Mouse (Mus musculus) spleen, adult 2 months (tissue): ENCODE data around the gene Ly6g6c. TPM values are rescaled to one million over a fixed set of nuclear protein-coding genes. Genes with fewer than 3 reads are reported as not detected.

ENCODE experiments used
- DNase-seq, 2 experiments: peaks; one replicate each; pipeline versions ENCODE4 v3.0.0 to v3.0.0-alpha.2; 2012 to 2021; ENCODE audit warnings: low spot score in 2 of 2, low read depth in 1 of 2
- H3K27ac ChIP-seq: fragments of 200-500 bp; 2 replicates; pipeline ENCODE4 v1.5.1; 2012; ENCODE audit warnings: low read length, inconsistent platforms; ENCODE audit not compliant: insufficient read depth
- H3K27me3 ChIP-seq: fragments of 200-500 bp; 2 replicates; pipeline ENCODE4 v1.6.1; 2012; ENCODE audit warnings: mild to moderate bottlenecking, moderate library complexity, low read length, inconsistent platforms; ENCODE audit not compliant: control insufficient read depth, insufficient read depth
- H3K36me3 ChIP-seq: fragments of 200-500 bp; 2 replicates; pipeline ENCODE4 v1.6.1; 2012; ENCODE audit warnings: mild to moderate bottlenecking, low read length, inconsistent platforms; ENCODE audit not compliant: control insufficient read depth, insufficient read depth
- H3K4me1 ChIP-seq: fragments of 200-500 bp; 2 replicates; pipeline ENCODE4 v1.6.1; 2011; ENCODE audit warnings: inconsistent platforms; ENCODE audit not compliant: control insufficient read depth, insufficient read depth, insufficient read length
- H3K4me3 ChIP-seq: fragments of 200-500 bp; 2 replicates; pipeline ENCODE4 v1.5.1; 2011; ENCODE audit warnings: mild to moderate bottlenecking, inconsistent platforms; ENCODE audit not compliant: insufficient read depth, insufficient read length; ENCODE audit errors: extremely low read depth
- CTCF ChIP-seq: fragments of 200-500 bp; IDR thresholded peaks from 2 replicates; pipeline ENCODE4 v1.5.1; 2011; ENCODE audit warnings: mild to moderate bottlenecking, inconsistent platforms; ENCODE audit not compliant: insufficient read depth, insufficient read length, insufficient replicate concordance; ENCODE audit errors: extremely low read depth
- POLR2A ChIP-seq: fragments of 200-500 bp; IDR thresholded peaks from 2 replicates; pipeline ENCODE4 v1.6.1; 2011; ENCODE audit warnings: low read depth, low read length, inconsistent platforms
- WGBS: fragments of 180-500 bp; shearing (Covaris S2); methylation state at CpG from one replicate; pipeline ENCODE4 v1.1.7; 2018; 5-methylcytosine and 5-hydroxymethylcytosine counted together
- polyA plus RNA-seq: library from polyadenylated mRNA; depleted of rRNA; stranded (reverse); fragments of >200 nt; gene quantifications from 2 replicates; pipeline ENCODE4 v1.2.3, GENCODE M21; 2012

Ly6g6c gene
- polyA plus RNA-seq, 1 experiment = 0.47 TPM

- H3K27me3 ChIP-seq = no peaks in the 10 kb centered on the region
- no peak for TF ChIP-seq CTCF
- TF ChIP-seq POLR2A = no peak
- 80% methylated on average over 7 of the region's 7 CpGs for WGBS
- H3K4me3 ChIP-seq = no peak within 1 kb of the TSS
- H3K4me1 ChIP-seq = peaks cover 3% of the 10 kb centered on the region; the same call in 1 of the 2 replicates
- H3K27ac ChIP-seq = no peak within 1 kb of the TSS
- H3K36me3 ChIP-seq = no peaks in the 10 kb centered on the region
- DNase-seq = no peak
These were observed 20.1 kb downstream of the Ly6g6c start, which contains the start of gene Ly6g6f for GRCm38 (mm10) chr17:35085208-35085865. TSS of gene Ly6g6f (minus strand) at chr17:35085610.

- Histone ChIP-seq H3K36me3 (peaks cover 7% of the 10 kb centered on the region), H3K4me3 (no peak overlapping the region), H3K4me1 (peaks cover 5% of the 10 kb centered on the region; the same call in 1 of the 2 replicates), H3K27ac (no peak overlapping the region), H3K27me3 (no peaks in the 10 kb centered on the region)
- 48% methylated on average over 2 of the region's 2 CpGs for WGBS
- DNase-seq = no peak
- TF ChIP-seq CTCF = no peak
- no peak for TF ChIP-seq POLR2A
These were observed 23.0 kb downstream of the Ly6g6c start for GRCm38 (mm10) chr17:35088151-35088550.

DNA sequence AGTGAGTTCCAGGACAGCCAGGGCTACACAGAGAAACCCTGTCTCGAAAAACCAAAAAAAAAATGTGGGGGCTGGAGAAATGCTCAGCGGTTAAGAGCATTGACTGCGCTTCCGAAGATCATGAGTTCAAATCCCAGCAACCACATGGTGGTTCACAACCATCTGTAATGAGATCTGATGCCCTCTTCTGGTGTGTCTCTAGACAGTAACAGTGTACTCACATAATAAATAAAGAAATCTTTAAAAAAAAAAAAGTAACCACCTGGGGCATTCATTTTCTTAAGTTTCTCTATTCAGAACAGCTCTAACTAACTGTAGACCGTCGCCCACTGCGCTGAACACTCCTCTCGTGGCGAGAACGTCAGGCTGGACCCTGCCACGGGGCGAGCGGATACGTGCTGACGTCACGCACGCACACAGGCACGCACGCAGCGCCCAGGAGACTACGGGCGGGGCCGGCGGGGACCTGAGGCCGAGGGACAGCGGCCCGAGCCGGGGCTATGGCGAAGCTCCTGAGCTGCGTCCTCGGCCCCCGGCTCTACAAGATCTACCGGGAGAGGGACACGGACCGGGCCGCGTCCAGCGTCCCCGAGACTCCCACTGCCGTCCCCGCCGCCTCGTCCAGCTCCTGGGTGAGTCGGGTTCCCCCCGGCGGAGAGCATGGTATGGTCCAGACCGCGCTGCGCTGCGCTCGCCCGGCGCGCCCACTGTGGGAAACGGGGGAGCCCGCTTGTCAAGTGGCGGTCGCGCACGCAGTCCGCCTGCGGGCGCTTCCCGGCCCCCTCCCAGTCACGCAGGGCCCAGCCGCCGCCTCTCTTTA is 23.8 kb downstream of the Ly6g6c start, which contains the start of gene Abhd16a:
Abhd16a (plus strand) TSS at position 439 of the 820 bp plus-strand sequence.
- Histone ChIP-seq H3K36me3 (peaks cover 9% of the 10 kb centered on the region), H3K4me3 (peak within 1 kb of the TSS; percentile 98), H3K27me3 (no peaks in the 10 kb centered on the region), H3K27ac (peak within 1 kb of the TSS; percentile 99), H3K4me1 (peaks cover 5% of the 10 kb centered on the region; the same call in 1 of the 2 replicates)
- TF ChIP-seq POLR2A (peak; percentile 72), CTCF (0 out of 2 replicates have a peak, but pooled peaks have one; percentile 0)
- DNase-seq = peak; percentile 88 to 91
- 2% methylated on average over 67 of the region's 67 CpGs for WGBS

DNA sequence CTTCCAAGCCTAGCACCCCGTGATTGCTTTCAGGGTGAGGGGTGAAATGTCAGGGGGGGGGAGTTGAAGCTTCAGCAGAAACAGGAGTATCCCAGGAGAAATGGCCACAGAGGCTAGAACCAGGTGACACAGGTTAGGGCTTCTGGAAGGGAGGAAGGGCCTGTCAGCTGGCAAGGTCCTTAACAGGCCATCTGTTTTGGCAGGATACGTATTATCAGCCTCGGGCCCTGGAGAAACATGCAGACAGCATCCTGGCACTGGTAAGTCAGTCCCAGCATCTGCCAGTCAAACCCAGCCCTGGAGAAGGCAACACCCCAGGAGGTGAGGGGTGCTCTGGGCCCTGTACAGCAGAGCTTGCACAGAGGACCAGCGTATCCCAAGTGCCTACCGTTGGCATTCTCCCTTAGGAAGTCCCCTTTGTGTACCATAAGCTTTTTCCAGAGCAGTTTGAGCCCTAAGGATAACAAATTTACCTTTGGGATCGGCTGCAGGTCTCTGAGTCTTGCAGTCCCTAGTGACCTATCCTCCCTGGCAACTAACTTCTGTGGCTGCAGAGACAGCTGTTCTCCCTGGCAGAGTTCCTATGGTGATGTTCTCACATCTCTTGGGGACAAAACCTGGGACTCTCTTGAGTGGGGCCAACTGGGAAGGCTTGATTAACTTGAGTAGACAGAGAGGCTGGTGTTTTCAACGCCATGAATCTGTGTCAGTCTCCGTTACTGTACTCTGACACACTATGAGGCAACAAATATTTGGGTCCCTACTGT is 25.2 kb downstream of the Ly6g6c start:
- no peak for TF ChIP-seq POLR2A
- no peak for TF ChIP-seq CTCF
- Histone ChIP-seq H3K4me1 (peaks cover 5% of the 10 kb centered on the region; the same call in 1 of the 2 replicates), H3K27me3 (no peaks in the 10 kb centered on the region), H3K4me3 (no peak overlapping the region), H3K27ac (no peak overlapping the region), H3K36me3 (peaks cover 14% of the 10 kb centered on the region)
- WGBS = 66% methylated on average over 8 of the region's 8 CpGs
- DNase-seq = no peak

DNA sequence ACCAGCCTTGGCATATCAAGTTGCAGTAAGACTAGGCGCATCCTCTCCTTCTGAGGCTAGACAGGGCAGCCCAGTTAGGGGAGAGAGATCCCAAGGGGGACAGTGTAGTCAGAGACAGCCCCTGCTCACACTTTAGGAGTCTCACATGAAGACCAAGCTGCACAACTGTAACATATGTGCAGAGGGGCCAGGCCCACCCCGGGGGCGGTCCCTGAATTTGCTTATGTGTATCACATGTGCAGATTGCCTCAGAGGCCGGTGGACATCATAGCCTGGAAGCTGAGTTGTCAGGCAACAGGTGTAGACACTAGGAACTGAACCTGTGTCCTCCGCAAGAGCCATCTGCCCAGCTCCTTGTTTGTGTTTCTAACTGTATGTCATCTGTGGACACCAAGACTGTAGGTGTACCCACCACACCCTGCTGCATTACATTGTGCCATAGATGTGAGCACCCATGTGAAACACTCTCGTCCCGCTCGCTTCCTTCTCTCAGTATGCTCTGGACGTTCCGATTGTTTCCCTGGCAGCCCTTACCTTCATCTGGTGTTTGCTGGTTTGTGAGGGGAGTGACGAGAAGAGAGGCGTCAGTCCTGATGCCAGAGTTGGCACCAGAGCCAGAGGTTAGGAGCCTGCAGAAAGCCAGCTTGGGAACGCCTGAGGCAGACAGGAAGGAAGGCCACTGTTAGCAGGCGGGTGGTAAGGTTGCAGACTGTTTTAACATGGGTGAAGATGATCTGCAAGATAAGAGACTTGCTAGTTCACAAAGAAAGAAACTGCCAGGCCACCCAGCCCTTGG is 27.4 kb downstream of the Ly6g6c start:
- TF ChIP-seq POLR2A (no peak), CTCF (no peak)
- no peak overlapping the region for H3K4me3 ChIP-seq
- no peaks in the 10 kb centered on the region for H3K27me3 ChIP-seq
- H3K27ac ChIP-seq = no peak overlapping the region
- no peak for DNase-seq
- 90% methylated on average over 14 of the region's 14 CpGs for WGBS
- peaks cover 24% of the 10 kb centered on the region for H3K36me3 ChIP-seq
- H3K4me1 ChIP-seq = peaks cover 5% of the 10 kb centered on the region; the same call in 1 of the 2 replicates
